Mouse (Mus musculus) small intestine, adult 2 months (tissue): ENCODE measurements at regions not wholly inside any gene's neighbourhood (a gene's known extent, or its start where the extent isn't known, plus 50 kb on each side); places are given as distances from the start of the nearest gene placed in this dataset.

Experiments used
- CTCF ChIP-seq: fragments of 200-500 bp; IDR thresholded peaks from 2 replicates; pipeline ENCODE4 v1.5.1; 2012; ENCODE audit warnings: low read depth, mild to moderate bottlenecking, control low read depth, inconsistent platforms, low read length, moderate library complexity, mixed read lengths; ENCODE audit not compliant: insufficient replicate concordance, insufficient read length; ENCODE audit errors: extremely low read depth
- POLR2A ChIP-seq: fragments of 200-500 bp; IDR thresholded peaks from 2 replicates; pipeline ENCODE4 v1.6.1; 2012; ENCODE audit warnings: low read depth, mild to moderate bottlenecking, control low read depth, inconsistent platforms, low read length, moderate library complexity

GRCm38 (mm10) chr17:51356447-51356846 lies 177.3 kb upstream of the Tbc1d5 start:
- TF ChIP-seq POLR2A = no peak
- TF ChIP-seq CTCF = no peak
